24 mouse cellular contexts compared by ENCODE assay signal in the genomic region with DNA sequence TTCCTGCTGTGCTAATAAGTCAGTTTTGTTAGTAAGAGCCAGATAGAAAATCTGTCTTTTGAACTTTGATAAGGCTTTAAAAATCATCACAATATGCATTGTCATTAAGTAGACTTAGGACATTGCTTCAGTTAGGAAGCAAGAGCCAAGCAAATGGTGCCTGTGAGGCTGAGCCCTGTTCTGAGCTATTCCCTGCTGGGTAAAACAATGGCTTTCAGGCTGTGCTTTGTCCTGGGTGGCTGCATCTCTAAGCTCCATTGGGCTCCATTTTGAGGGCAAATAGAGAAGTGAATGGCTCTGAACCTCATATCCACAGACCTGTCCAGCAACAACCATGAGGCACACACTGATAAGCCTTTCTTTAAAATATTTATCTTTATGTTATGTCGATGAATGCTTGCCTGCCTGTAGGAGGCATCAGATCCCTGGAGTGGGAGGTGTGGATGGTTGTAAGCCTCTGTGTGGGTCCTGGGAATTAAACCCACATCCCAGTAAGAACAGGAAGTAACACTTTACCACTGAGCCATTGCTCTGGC. TPM values are rescaled to one million over a fixed set of nuclear protein-coding genes. Genes with fewer than 3 reads are reported as not detected.
DNase-seq lines count a peak whose midpoint lies in the region; ATAC-seq and TF ChIP-seq lines count a peak whose summit lies in the region.
"Had no signal": no experiment of that assay in that cellular context is flagged by ENCODE, and none has a peak within 500 bp of the region (broad histone marks: within the 10 kb centered on the region; RNA-seq: fewer than 3 reads in every experiment).

No protein-coding gene starts in this region.

- no peaks in the 10 kb centered on the region for H3K36me3 ChIP-seq in megakaryocyte, embryonic 14.5 days (replicated peaks; ENCODE audit: low read length)
- H3K36me3 ChIP-seq in liver, embryonic 14.5 days (replicated peaks; ENCODE audit: control insufficient read depth, insufficient read depth, low read depth), result no peaks in the 10 kb centered on the region
- no peaks in the 10 kb centered on the region for H3K36me3 ChIP-seq in embryonic facial prominence, embryonic 10.5 days (replicated peaks)
- H3K36me3 ChIP-seq: forebrain, embryonic 10.5 days; limb, embryonic 12.5 days; lung, embryonic 15.5 days; midbrain, embryonic 12.5 days had no signal

- H3K4me2 ChIP-seq in liver, embryonic 14.5 days (ENCODE audit: low read depth), result no peak overlapping the region
- H3K4me2 ChIP-seq: heart, embryonic 11.5 days; limb, embryonic 12.5 days; lung, embryonic 15.5 days; midbrain, embryonic 12.5 days had no signal

- peak; percentile 31; the same call in 1 of the 2 replicates for TF ChIP-seq CTCF in liver, embryonic 14.5 days (IDR thresholded peaks at IDR 0.05; ENCODE audit: low read depth)

- H3K27me3 ChIP-seq in megakaryocyte, embryonic 14.5 days (replicated peaks), result peaks cover 3% of the 10 kb centered on the region
- no peaks in the 10 kb centered on the region for H3K27me3 ChIP-seq in liver, embryonic 14.5 days (ENCODE audit: control insufficient read depth, insufficient read depth, low read length)
- peaks cover 7% of the 10 kb centered on the region for H3K27me3 ChIP-seq in embryonic facial prominence, embryonic 10.5 days (replicated peaks; ENCODE audit: low read depth, poor library complexity, severe bottlenecking)
- H3K27me3 ChIP-seq: Patski had no signal

- 10% methylated on average over 1 of the region's 1 CpGs for WGBS in liver, embryonic 14.5 days (ENCODE audit: insufficient replicate concordance)
- WGBS in embryonic facial prominence, embryonic 10.5 days, result 30% methylated on average over 1 of the region's 1 CpGs

- 0 out of 2 replicates have a peak, but pooled peaks have one; percentile 18 for TF ChIP-seq EP300 in liver, embryonic 14.5 days (IDR thresholded peaks at IDR 0.05; ENCODE audit: low read depth)

- peak in 1 of 3 experiments; percentile 37 for DNase-seq in liver, embryonic 14.5 days (ENCODE audit: low read depth in 3 of 3, low spot score in 3 of 3)
- no peak for DNase-seq in spleen, postnatal 10 days (ENCODE audit: low spot score in 2 of 2)
- DNase-seq in testis, postnatal 14 days (ENCODE audit: low spot score), result no peak
- DNase-seq in embryonic facial prominence, embryonic 10.5 days (ENCODE audit: low spot score), result no peak
- DNase-seq: cerebellum, adult 11 months; cerebellum, adult 9-11 months; forebrain, postnatal 0 days; gastrocnemius, postnatal 14 days; heart, adult 11 months; kidney, adult 18-20 months; kidney, postnatal 4 days; thymus, adult 18-20 months; thymus, postnatal 36 days had no signal

- peaks cover 51% of the 10 kb centered on the region for H3K4me1 ChIP-seq in megakaryocyte, embryonic 14.5 days
- peaks cover 22 to 42% of the 10 kb centered on the region in 2 experiments for H3K4me1 ChIP-seq in liver, embryonic 14.5 days (replicated peaks; ENCODE audit: control insufficient read depth in 2 of 2, insufficient read depth in 2 of 2, low read length in 1 of 2)
- H3K4me1 ChIP-seq in embryonic facial prominence, embryonic 10.5 days, result peaks cover 25% of the 10 kb centered on the region

- H3K9me3 ChIP-seq in megakaryocyte, embryonic 14.5 days, result no peaks in the 10 kb centered on the region
- no peaks in the 10 kb centered on the region for H3K9me3 ChIP-seq in liver, embryonic 14.5 days (ENCODE audit: control insufficient read depth, low read length)
- no peaks in the 10 kb centered on the region for H3K9me3 ChIP-seq in embryonic facial prominence, embryonic 10.5 days
- H3K9me3 ChIP-seq: forebrain, embryonic 10.5 days; limb, embryonic 12.5 days; lung, embryonic 15.5 days; midbrain, embryonic 12.5 days had no signal

- H3K4me3 ChIP-seq in megakaryocyte, embryonic 14.5 days (replicated peaks), result peak overlapping the region; percentile 7
- H3K4me3 ChIP-seq in liver, embryonic 14.5 days (ENCODE audit: insufficient read depth in 1 of 2, low read depth in 2 of 2, low read length in 2 of 2), result no peak overlapping the region
- no peak overlapping the region for H3K4me3 ChIP-seq in embryonic facial prominence, embryonic 10.5 days
- H3K4me3 ChIP-seq: forebrain, embryonic 10.5 days; limb, embryonic 12.5 days; lung, embryonic 15.5 days; midbrain, embryonic 12.5 days had no signal

- no peak overlapping the region for H3K9ac ChIP-seq in liver, embryonic 14.5 days (replicated peaks)
- H3K9ac ChIP-seq: forebrain, postnatal 0 days; limb, embryonic 12.5 days; lung, embryonic 15.5 days; midbrain, embryonic 12.5 days had no signal

- ATAC-seq in megakaryocyte, adult 5-6 weeks (ENCODE audit: poor library complexity, severe bottlenecking), result no peak
- ATAC-seq in common myeloid progenitor, adult 5-6 weeks (replicated peaks; ENCODE audit: low read depth, poor library complexity, severe bottlenecking), result peak; percentile 12; the same call in 1 of the 2 replicates
- ATAC-seq in liver, embryonic 14.5 days (ENCODE audit: insufficient read depth), result no peak
- ATAC-seq: forebrain, postnatal 0 days; hindbrain, postnatal 0 days; Patski had no signal

- H3K27ac ChIP-seq in liver, embryonic 14.5 days, result no peak overlapping the region; the same call in 1 of the 2 replicates
- no peak overlapping the region for H3K27ac ChIP-seq in embryonic facial prominence, embryonic 10.5 days (replicated peaks)
- H3K27ac ChIP-seq: forebrain, embryonic 10.5 days; hindbrain, postnatal 0 days; limb, embryonic 12.5 days; lung, embryonic 15.5 days; midbrain, embryonic 12.5 days had no signal

RNA-seq across cellular contexts. Expression of gene Aqp11, which starts 3.7 kb away (rescaled TPM):
- 0.54 TPM in 1 of 2 replicates, not detected in the other for polyA plus RNA-seq in megakaryocyte, embryonic 14.5 days (2012; ENCODE audit: insufficient read depth, low replicate concordance)
- 0.23 and 0.42 TPM in 2 replicates for total RNA-seq in megakaryocyte, adult 5-6 weeks (2015)
- 0.04 TPM in 2 replicates for total RNA-seq in megakaryocyte, adult 5-6 weeks (2017)
- 5.2 and 14.0 TPM in 2 replicates for total RNA-seq in common myeloid progenitor, adult 5-6 weeks (2017)
- polyA plus RNA-seq in liver, embryonic 14.5 days (2012; rRNA removed), result 7.1 and 7.4 TPM in 2 replicates
- polyA plus RNA-seq in liver, embryonic 14.5 days (2014; fragmentation: Nextera tagmentation; extraction: Ambion mirVana), result 18.5 and 22.3 TPM in 2 replicates
- polyA plus RNA-seq in embryonic facial prominence, embryonic 10.5 days (2016; fragmentation: Nextera tagmentation; extraction: Ambion mirVana), result 3.2 and 4.0 TPM in 2 replicates
- total RNA-seq: monocyte, adult 5-6 weeks had no signal

RNA-seq across cellular contexts. Expression of gene Clns1a, which starts 45.4 kb away (rescaled TPM):
- polyA plus RNA-seq in megakaryocyte, embryonic 14.5 days (2012; ENCODE audit: insufficient read depth, low replicate concordance), result 12.3 and 28.6 TPM in 2 replicates
- total RNA-seq in megakaryocyte, adult 5-6 weeks (2015), result 92.5 and 97.6 TPM in 2 replicates
- 95.1 and 105 TPM in 2 replicates for total RNA-seq in megakaryocyte, adult 5-6 weeks (2017)
- 158 and 175 TPM in 2 replicates for total RNA-seq in common myeloid progenitor, adult 5-6 weeks (2017)
- polyA plus RNA-seq in liver, embryonic 14.5 days (2012; rRNA removed), result 22.6 and 36.5 TPM in 2 replicates
- 65.4 and 70.5 TPM in 2 replicates for polyA plus RNA-seq in liver, embryonic 14.5 days (2014; fragmentation: Nextera tagmentation; extraction: Ambion mirVana)
- 296 and 321 TPM in 2 replicates for polyA plus RNA-seq in embryonic facial prominence, embryonic 10.5 days (2016; fragmentation: Nextera tagmentation; extraction: Ambion mirVana)

RNA-seq across cellular contexts. Expression of gene Pak1, which starts 46.5 kb away (rescaled TPM):
- polyA plus RNA-seq in megakaryocyte, embryonic 14.5 days (2012; ENCODE audit: insufficient read depth, low replicate concordance), result 0.62 and 3.1 TPM in 2 replicates
- total RNA-seq in megakaryocyte, adult 5-6 weeks (2015), result 39.8 and 40.9 TPM in 2 replicates
- 40.4 and 40.7 TPM in 2 replicates for total RNA-seq in megakaryocyte, adult 5-6 weeks (2017)
- 49.3 and 51.2 TPM in 2 replicates for total RNA-seq in common myeloid progenitor, adult 5-6 weeks (2017)
- polyA plus RNA-seq in liver, embryonic 14.5 days (2012; rRNA removed), result 3.1 and 4.3 TPM in 2 replicates
- polyA plus RNA-seq in liver, embryonic 14.5 days (2014; fragmentation: Nextera tagmentation; extraction: Ambion mirVana), result 8.2 and 9.0 TPM in 2 replicates
- polyA plus RNA-seq in embryonic facial prominence, embryonic 10.5 days (2016; fragmentation: Nextera tagmentation; extraction: Ambion mirVana), result 43.6 and 44.2 TPM in 2 replicates
